Mouse (Mus musculus) liver, embryonic 13.5 days (tissue): Measurements from ENCODE around the gene Zfhx3. TPM values are rescaled to one million over a fixed set of nuclear protein-coding genes. Genes with fewer than 3 reads are reported as not detected.

Experiments used
- ATAC-seq: fragments of 200-750 bp; cut with Nextera tagmentation; 2 replicates; pipeline ENCODE4 v1.8.0; 2017; ENCODE audit warnings: low read depth, mild to moderate bottlenecking, moderate number of reproducible peaks, moderate library complexity
- DNase-seq: peaks from one replicate; pipeline ENCODE4 v3.0.0; 2022
- H3K27ac ChIP-seq: fragments of 300-500 bp; sonication (generic); 2 replicates; pipeline ENCODE4 v1.5.1; 2015; ENCODE audit warnings: moderate library complexity, mild to moderate bottlenecking, inconsistent platforms
- H3K27me3 ChIP-seq: fragments of 300-500 bp; sonication (generic); 2 replicates; pipeline ENCODE4 v1.6.1; 2015; ENCODE audit warnings: mild to moderate bottlenecking, inconsistent platforms
- H3K36me3 ChIP-seq: fragments of 300-500 bp; sonication (generic); 2 replicates; pipeline ENCODE4 v1.6.1; 2015; ENCODE audit warnings: mild to moderate bottlenecking, inconsistent platforms
- H3K4me1 ChIP-seq: fragments of 300-500 bp; sonication (generic); replicated peaks from 2 replicates; pipeline ENCODE4 v1.6.1; 2015; ENCODE audit warnings: inconsistent platforms
- H3K4me2 ChIP-seq: fragments of 300-500 bp; sonication (generic); 2 replicates; pipeline ENCODE4 v1.6.1; 2015; ENCODE audit warnings: inconsistent platforms, mild to moderate bottlenecking, moderate library complexity
- H3K4me3 ChIP-seq: fragments of 300-500 bp; sonication (generic); replicated peaks from 2 replicates; pipeline ENCODE4 v1.5.1; 2015; ENCODE audit warnings: mild to moderate bottlenecking, inconsistent platforms
- H3K9ac ChIP-seq: fragments of 300-500 bp; sonication (generic); 2 replicates; pipeline ENCODE4 v1.6.1; 2015; ENCODE audit warnings: mild to moderate bottlenecking, inconsistent platforms
- H3K9me3 ChIP-seq: fragments of 300-500 bp; sonication (generic); replicated peaks from 2 replicates; pipeline ENCODE4 v1.6.1; 2016; ENCODE audit warnings: inconsistent platforms
- WGBS: fragments of 180-500 bp; shearing (Covaris S2); methylation state at CpG from one replicate; pipeline ENCODE4 v1.1.7; 2015; ENCODE audit not compliant: insufficient replicate concordance; 5-methylcytosine and 5-hydroxymethylcytosine counted together
- polyA plus RNA-seq: library from polyadenylated mRNA; unstranded; fragments of >200 nt; fragmentation: Nextera tagmentation; extraction: Ambion mirVana; gene quantifications from 2 replicates; pipeline ENCODE4 v1.2.1, GENCODE M21; 2015

The Zfhx3 gene
- polyA plus RNA-seq, 1 experiment from 2014 or later = 1.0 TPM

- no peaks in the 10 kb centered on the region for H3K9me3 ChIP-seq
- no peak for ATAC-seq
- H3K36me3 ChIP-seq = no peaks in the 10 kb centered on the region
- no peak overlapping the region for H3K4me3 ChIP-seq
- H3K27ac ChIP-seq = no peak overlapping the region
- peaks cover 83% of the 10 kb centered on the region for H3K27me3 ChIP-seq
- H3K4me1 ChIP-seq = peaks cover 63% of the 10 kb centered on the region
- no peak overlapping the region for H3K9ac ChIP-seq
- no peak overlapping the region for H3K4me2 ChIP-seq
- DNase-seq = no peak
- WGBS = 19% methylated on average over 8 of the region's 8 CpGs
Observed at GRCm38 (mm10) chr8:108710607-108711489, 768.4 kb downstream of the Zfhx3 start.

- Histone ChIP-seq H3K4me1 (peaks cover 67% of the 10 kb centered on the region), H3K9me3 (no peaks in the 10 kb centered on the region), H3K4me2 (no peak overlapping the region), H3K27me3 (peaks cover 83% of the 10 kb centered on the region), H3K36me3 (no peaks in the 10 kb centered on the region), H3K27ac (no peak overlapping the region), H3K4me3 (no peak overlapping the region), H3K9ac (no peak overlapping the region)
- WGBS = 53% methylated on average over 5 of the region's 5 CpGs
- ATAC-seq = no peak
- DNase-seq = no peak
Observed at GRCm38 (mm10) chr8:108711490-108711793, 769.0 kb downstream of the Zfhx3 start.

DNA sequence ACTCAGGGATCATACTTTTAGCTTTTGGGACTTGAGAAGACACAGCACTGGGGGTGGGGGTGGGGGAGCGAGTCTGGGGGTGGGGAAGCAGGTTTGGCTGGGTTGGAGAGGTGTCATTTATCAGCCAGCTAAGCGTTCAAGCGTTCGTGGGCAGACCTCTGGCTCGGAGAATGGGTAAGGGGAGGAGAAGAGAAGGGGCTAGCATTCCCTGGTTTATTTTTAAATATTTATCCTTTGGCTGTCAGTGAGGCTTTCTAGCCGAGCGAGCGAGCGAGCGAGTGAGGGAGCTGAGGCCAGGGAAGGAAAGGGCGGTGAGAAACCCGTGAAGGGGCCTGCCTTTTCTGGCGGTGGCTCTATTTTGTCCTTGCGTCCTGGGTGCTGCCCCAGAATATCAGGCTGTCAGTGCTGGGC lies 769.6 kb downstream of the Zfhx3 start:
- DNase-seq (no peak), ATAC-seq (no peak)
- Histone ChIP-seq H3K9me3 (no peaks in the 10 kb centered on the region), H3K4me1 (peaks cover 68% of the 10 kb centered on the region), H3K4me2 (peak overlapping the region; percentile 23), H3K36me3 (no peaks in the 10 kb centered on the region), H3K27ac (peak overlapping the region; percentile 29; the same call in 1 of the 2 replicates), H3K27me3 (peaks cover 83% of the 10 kb centered on the region), H3K9ac (no peak overlapping the region), H3K4me3 (no peak overlapping the region)
- 46% methylated on average over 14 of the region's 14 CpGs for WGBS

DNA sequence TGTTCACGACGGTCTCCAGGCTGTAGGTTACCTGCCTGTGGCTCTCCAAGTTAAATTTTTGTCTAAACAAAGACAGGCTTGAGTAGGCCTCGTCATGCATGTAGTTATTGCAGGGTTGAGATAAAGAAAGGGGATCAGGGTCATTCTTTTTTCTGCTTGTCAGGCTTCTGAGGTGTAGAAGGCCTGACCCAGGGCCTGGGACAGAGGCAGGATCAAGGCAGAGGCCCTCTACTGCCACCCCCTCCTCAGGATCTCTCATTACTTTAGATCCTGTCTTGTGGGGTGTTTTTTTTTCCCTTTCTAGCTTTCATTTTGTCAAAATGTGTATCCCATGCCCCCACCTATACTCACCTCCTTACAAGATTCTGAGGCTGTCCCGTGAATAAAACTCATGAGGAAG lies 770.2 kb downstream of the Zfhx3 start:
- Histone ChIP-seq H3K4me1 (peaks cover 69% of the 10 kb centered on the region), H3K27me3 (peaks cover 82% of the 10 kb centered on the region), H3K9me3 (no peaks in the 10 kb centered on the region), H3K36me3 (no peaks in the 10 kb centered on the region), H3K27ac (no peak overlapping the region), H3K9ac (no peak overlapping the region), H3K4me2 (peak overlapping the region; percentile 23; the same call in 1 of the 2 replicates), H3K4me3 (no peak overlapping the region)
- DNase-seq (no peak), ATAC-seq (no peak)
- WGBS = 55% methylated on average over 4 of the region's 4 CpGs

DNA sequence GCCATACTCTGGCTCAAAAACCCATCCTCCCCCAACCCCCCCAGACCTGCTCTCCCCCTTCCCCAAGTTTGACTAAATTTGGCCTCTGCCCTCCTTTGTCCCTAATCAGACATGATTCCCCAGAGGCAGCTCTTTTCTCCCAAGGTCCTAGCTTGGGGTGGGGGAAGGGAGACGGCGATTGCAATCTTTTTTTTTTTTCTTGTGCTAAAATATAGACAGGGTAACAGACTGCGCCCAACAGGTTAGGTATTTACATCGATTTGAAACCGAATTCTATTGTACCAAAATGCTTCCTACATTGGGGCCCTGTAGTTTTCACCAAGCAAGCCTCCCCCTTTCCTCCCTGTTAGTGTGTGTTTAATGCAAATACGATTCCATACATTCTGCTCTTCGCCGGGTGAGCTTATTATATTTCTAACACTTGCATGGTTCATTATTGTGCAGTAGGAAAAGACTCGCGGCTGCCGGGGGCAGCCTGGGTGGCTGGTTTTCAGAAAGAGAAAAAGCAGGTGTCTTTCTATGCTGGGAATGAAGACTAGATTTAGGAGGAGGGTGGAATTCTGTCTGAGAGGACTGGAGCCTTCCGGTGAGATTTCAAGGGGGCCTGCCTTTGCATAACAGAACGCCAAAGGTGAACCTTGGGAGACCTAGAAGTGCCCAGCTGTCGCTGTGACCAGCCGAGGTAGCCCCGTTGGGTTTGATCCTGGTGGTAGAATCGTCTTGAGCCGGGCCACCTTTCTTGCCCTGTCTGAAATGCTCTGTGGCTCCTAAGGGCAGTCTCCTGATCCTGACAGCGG lies 771.1 kb downstream of the Zfhx3 start:
- 42% methylated on average over 19 of the region's 19 CpGs for WGBS
- Histone ChIP-seq H3K9me3 (no peaks in the 10 kb centered on the region), H3K4me1 (peaks cover 78% of the 10 kb centered on the region), H3K27me3 (peaks cover 84% of the 10 kb centered on the region), H3K4me2 (peak overlapping the region; percentile 71), H3K36me3 (no peaks in the 10 kb centered on the region), H3K9ac (peak overlapping the region; percentile 70), H3K4me3 (peak overlapping the region; percentile 62), H3K27ac (peak overlapping the region; percentile 69)
- DNase-seq = no peak
- ATAC-seq = no peak

GRCm38 (mm10) chr8:108714143-108714635 lies 771.7 kb downstream of the Zfhx3 start:
- Histone ChIP-seq H3K27ac (peak overlapping the region; percentile 69), H3K4me1 (peaks cover 75% of the 10 kb centered on the region), H3K9ac (peak overlapping the region; percentile 70), H3K27me3 (peaks cover 82% of the 10 kb centered on the region), H3K9me3 (no peaks in the 10 kb centered on the region), H3K36me3 (no peaks in the 10 kb centered on the region), H3K4me2 (peak overlapping the region; percentile 71), H3K4me3 (peak overlapping the region; percentile 62)
- 4% methylated on average over 21 of the region's 21 CpGs for WGBS
- DNase-seq (no peak), ATAC-seq (no peak)

DNA sequence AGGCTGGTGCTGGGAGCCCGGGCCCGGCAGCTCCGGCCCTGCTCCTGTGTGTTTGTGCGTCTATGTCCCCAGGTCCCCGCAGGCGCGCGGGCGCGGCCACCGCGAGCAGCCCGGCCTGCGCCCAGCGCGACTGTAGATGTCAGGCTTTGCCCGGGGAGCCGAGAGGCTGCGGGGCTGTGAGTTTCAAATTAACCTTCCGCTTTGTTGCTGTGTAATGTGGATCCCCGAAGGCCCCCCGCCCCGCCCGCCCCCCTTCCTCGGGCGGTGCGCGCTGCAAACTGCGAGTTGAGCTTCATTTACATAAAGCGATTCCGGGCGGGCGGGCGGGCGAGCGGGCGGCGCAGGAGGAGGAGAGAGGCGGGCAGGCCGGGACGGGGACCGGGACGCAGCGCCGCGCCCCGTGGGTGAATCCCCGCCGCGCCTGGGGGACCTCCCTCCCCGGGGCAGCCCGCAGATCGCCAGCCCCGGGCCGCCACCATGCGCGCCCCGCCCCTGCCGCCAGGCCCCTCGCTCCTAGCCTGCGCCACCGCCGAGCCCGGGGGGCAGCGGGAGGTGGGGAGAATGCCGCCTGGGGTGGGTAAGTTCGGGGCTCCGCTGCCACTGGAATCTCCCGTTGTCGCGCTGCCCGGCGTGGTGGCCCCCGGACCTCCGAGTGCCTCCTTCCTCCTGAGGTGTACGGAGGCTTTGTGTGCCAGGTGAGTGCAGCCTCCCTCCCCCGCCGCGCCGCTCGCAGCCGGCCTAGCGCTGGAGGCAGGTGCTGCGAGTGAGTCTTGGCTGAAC lies 772.4 kb downstream of the Zfhx3 start:
- peak overlapping the region; percentile 71 for H3K4me2 ChIP-seq
- peak; percentile 67 for ATAC-seq
- H3K9me3 ChIP-seq = no peaks in the 10 kb centered on the region
- DNase-seq = no peak
- peak overlapping the region; percentile 70 for H3K9ac ChIP-seq
- H3K27me3 ChIP-seq = peaks cover 78% of the 10 kb centered on the region
- WGBS = 0% methylated on average over 49 of the region's 84 CpGs
- H3K4me3 ChIP-seq = peak overlapping the region; percentile 62
- H3K27ac ChIP-seq = peak overlapping the region; percentile 69
- peaks cover 70% of the 10 kb centered on the region for H3K4me1 ChIP-seq
- no peaks in the 10 kb centered on the region for H3K36me3 ChIP-seq

DNA sequence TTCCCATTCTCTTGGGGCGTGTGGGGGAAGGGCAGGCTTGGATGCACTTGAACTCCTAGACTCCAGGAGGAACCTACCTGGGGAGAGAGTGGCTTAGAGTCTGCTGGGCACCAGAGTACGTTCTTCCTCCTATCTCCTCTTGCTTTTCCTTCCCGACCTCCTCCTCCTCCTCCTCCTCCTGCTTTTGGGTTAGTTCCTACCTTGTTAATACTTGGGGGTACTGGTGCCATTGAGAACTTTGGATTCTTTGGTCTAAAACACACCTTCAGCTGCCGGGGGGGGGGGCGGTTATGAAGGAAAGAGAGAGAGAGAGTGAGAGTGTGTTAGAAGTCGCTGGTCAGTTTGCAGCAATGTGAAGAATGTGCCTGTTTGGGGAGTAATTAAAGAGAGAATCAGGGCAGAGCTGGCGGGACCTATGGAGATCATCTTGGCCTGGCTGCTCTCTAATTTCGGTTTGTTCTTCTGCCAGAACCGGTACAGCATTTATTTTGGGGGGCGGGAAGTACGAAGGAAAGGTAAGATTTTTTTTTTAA lies 773.0 kb downstream of the Zfhx3 start:
- Histone ChIP-seq H3K36me3 (no peaks in the 10 kb centered on the region), H3K4me3 (peak overlapping the region; percentile 62), H3K9me3 (no peaks in the 10 kb centered on the region), H3K27me3 (peaks cover 80% of the 10 kb centered on the region), H3K9ac (peak overlapping the region; percentile 70), H3K27ac (peak overlapping the region; percentile 47; the same call in 1 of the 2 replicates), H3K4me2 (peak overlapping the region; percentile 71), H3K4me1 (peaks cover 68% of the 10 kb centered on the region)
- DNase-seq (no peak), ATAC-seq (no peak)
- 20% methylated on average over 11 of the region's 11 CpGs for WGBS

DNA sequence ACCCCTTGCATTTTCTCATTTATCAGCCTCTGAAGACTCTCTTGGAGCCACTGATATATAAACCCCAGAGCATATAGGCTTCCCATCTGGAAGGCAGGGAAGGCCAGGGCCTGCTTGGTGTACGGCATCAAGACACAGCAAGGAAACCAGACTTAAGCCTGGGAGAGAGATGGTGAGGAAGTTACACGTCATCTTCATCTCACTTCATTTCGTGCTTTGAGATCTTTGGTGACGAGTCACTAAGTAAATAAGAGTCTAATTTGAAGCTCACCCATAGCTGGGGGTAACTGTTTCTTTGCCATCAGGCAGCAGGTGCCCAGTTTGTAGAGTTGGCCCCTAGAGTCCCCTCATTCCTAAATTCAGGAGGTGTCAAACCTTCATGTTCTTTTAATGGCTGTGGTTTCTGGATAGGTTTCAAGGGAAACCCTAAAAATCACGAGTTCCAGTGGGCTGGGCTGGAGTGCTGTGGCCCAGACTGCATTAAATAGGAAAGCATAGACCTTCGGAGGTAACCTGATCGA lies 773.9 kb downstream of the Zfhx3 start:
- 41% methylated on average over 7 of the region's 7 CpGs for WGBS
- Histone ChIP-seq H3K27ac (no peak overlapping the region), H3K4me1 (peaks cover 60% of the 10 kb centered on the region), H3K4me2 (peak overlapping the region; percentile 71), H3K27me3 (peaks cover 79% of the 10 kb centered on the region), H3K36me3 (no peaks in the 10 kb centered on the region), H3K9me3 (no peaks in the 10 kb centered on the region), H3K9ac (no peak overlapping the region), H3K4me3 (no peak overlapping the region)
- no peak for ATAC-seq
- no peak for DNase-seq

DNA sequence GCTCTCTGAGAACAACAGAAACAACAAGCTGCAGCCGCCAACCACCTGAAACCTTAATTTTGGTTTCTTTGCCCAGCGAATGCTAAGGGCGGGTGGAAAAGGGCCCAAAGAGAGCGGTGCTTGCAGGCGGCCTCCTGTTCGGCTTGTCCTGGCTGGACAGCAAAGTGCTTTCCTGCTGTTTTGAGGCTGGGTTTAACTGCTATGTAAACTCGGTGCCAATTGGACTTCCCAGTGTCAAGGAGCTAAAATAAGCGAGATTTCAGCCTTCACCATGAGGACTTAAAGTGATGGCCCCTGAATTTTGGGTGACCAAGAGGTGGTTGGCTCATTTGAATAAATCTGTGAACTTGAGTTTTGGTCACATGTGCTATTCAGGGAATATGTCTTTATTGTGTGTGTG lies 775.1 kb downstream of the Zfhx3 start:
- peaks cover 55% of the 10 kb centered on the region for H3K4me1 ChIP-seq
- ATAC-seq = no peak

More for the DNA sequence above, 775.1 kb downstream of the Zfhx3 start:
- no peaks in the 10 kb centered on the region for H3K9me3 ChIP-seq
- no peak overlapping the region for H3K4me2 ChIP-seq
- H3K36me3 ChIP-seq = no peaks in the 10 kb centered on the region
- 62% methylated on average over 8 of the region's 8 CpGs for WGBS
- no peak overlapping the region for H3K9ac ChIP-seq
- no peak overlapping the region for H3K27ac ChIP-seq
- peaks cover 71% of the 10 kb centered on the region for H3K27me3 ChIP-seq
- no peak for DNase-seq
- H3K4me3 ChIP-seq = no peak overlapping the region
